Mouse (Mus musculus): ENCODE results near the gene Ankfn1. TPM values are rescaled to one million over a fixed set of nuclear protein-coding genes. Genes with fewer than 3 reads are reported as not detected.

The Ankfn1 gene
- polyA plus RNA-seq, 1 experiment from 2014 or later: 0.23 TPM

Other genes starting within 250 kb of the Ankfn1 start
- 13.6 and 22.7 TPM in 2 replicates for gene Pctp, start 225.2 kb upstream of the Ankfn1 start, polyA plus RNA-seq (2014; fragmentation: Nextera tagmentation; extraction: Ambion mirVana)

Measured in heart, embryonic 11.5 days (tissue).